Mouse (Mus musculus): Measurements from ENCODE around the gene Etv6. TPM values are rescaled to one million over a fixed set of nuclear protein-coding genes. Genes with fewer than 3 reads are reported as not detected.

The Etv6 gene
- polyA plus RNA-seq, 1 experiment from 2014 or later = 6.9 TPM

- H3K4me1 ChIP-seq (replicated peaks) = no peaks in the 10 kb centered on the region
- no peak for ATAC-seq
- H3K4me3 ChIP-seq (replicated peaks) = no peak overlapping the region
- WGBS = 63% methylated on average over 8 of the region's 8 CpGs
- no peaks in the 10 kb centered on the region for H3K9me3 ChIP-seq
- H3K27ac ChIP-seq = no peak overlapping the region
- H3K9ac ChIP-seq (replicated peaks) = no peak overlapping the region
- no peak overlapping the region for H3K4me2 ChIP-seq (replicated peaks)
- no peaks in the 10 kb centered on the region for H3K36me3 ChIP-seq
- H3K27me3 ChIP-seq = no peaks in the 10 kb centered on the region
Measured at GRCm38 (mm10) chr6:134165012-134165411, 129.5 kb downstream of the Etv6 start.

GRCm38 (mm10) chr6:134167963-134168362 lies 132.5 kb downstream of the Etv6 start:
- H3K27me3 ChIP-seq = no peaks in the 10 kb centered on the region
- no peak overlapping the region for H3K27ac ChIP-seq
- 82% methylated on average over 5 of the region's 5 CpGs for WGBS
- peaks cover 7% of the 10 kb centered on the region; the same call in 1 of the 2 replicates for H3K4me1 ChIP-seq (replicated peaks)
- H3K4me3 ChIP-seq (replicated peaks) = no peak overlapping the region
- H3K9me3 ChIP-seq = no peaks in the 10 kb centered on the region
- H3K36me3 ChIP-seq = no peaks in the 10 kb centered on the region
- H3K4me2 ChIP-seq (replicated peaks) = no peak overlapping the region
- no peak for ATAC-seq
- H3K9ac ChIP-seq (replicated peaks) = no peak overlapping the region

- no peak overlapping the region for H3K27ac ChIP-seq
- peaks cover 7% of the 10 kb centered on the region; the same call in 1 of the 2 replicates for H3K4me1 ChIP-seq (replicated peaks)
- no peak overlapping the region for H3K9ac ChIP-seq (replicated peaks)
- H3K27me3 ChIP-seq = no peaks in the 10 kb centered on the region
- no peak overlapping the region for H3K4me3 ChIP-seq (replicated peaks)
- ATAC-seq = no peak
- WGBS = 94% methylated on average over 11 of the region's 11 CpGs
- no peak overlapping the region for H3K4me2 ChIP-seq (replicated peaks)
- H3K36me3 ChIP-seq = no peaks in the 10 kb centered on the region
- no peaks in the 10 kb centered on the region for H3K9me3 ChIP-seq
Measured at GRCm38 (mm10) chr6:134168799-134169198, 133.3 kb downstream of the Etv6 start.

GRCm38 (mm10) chr6:134171235-134171634 lies 135.7 kb downstream of the Etv6 start:
- Histone ChIP-seq H3K9ac (replicated peaks) (no peak overlapping the region), H3K4me1 (replicated peaks) (peaks cover 10% of the 10 kb centered on the region), H3K4me3 (replicated peaks) (no peak overlapping the region), H3K36me3 (no peaks in the 10 kb centered on the region), H3K27me3 (no peaks in the 10 kb centered on the region), H3K4me2 (replicated peaks) (no peak overlapping the region), H3K9me3 (no peaks in the 10 kb centered on the region), H3K27ac (no peak overlapping the region)
- no peak; the same call in 1 of the 2 replicates for ATAC-seq
- 83% methylated on average over 1 of the region's 1 CpGs for WGBS

GRCm38 (mm10) chr6:134171906-134172728 lies 136.6 kb downstream of the Etv6 start:
- no peak overlapping the region for H3K4me2 ChIP-seq (replicated peaks)
- H3K27ac ChIP-seq = no peak overlapping the region
- H3K9me3 ChIP-seq = no peaks in the 10 kb centered on the region
- no peaks in the 10 kb centered on the region for H3K36me3 ChIP-seq
- no peak overlapping the region for H3K4me3 ChIP-seq (replicated peaks)
- H3K27me3 ChIP-seq = no peaks in the 10 kb centered on the region
- 93% methylated on average over 17 of the region's 17 CpGs for WGBS
- H3K9ac ChIP-seq (replicated peaks) = no peak overlapping the region
- peaks cover 10% of the 10 kb centered on the region for H3K4me1 ChIP-seq (replicated peaks)
- no peak for ATAC-seq

GRCm38 (mm10) chr6:134173439-134173838 lies 137.9 kb downstream of the Etv6 start:
- Histone ChIP-seq H3K9ac (replicated peaks) (no peak overlapping the region), H3K4me1 (replicated peaks) (peaks cover 10% of the 10 kb centered on the region), H3K4me3 (replicated peaks) (no peak overlapping the region), H3K4me2 (replicated peaks) (no peak overlapping the region), H3K27ac (no peak overlapping the region), H3K36me3 (no peaks in the 10 kb centered on the region), H3K9me3 (no peaks in the 10 kb centered on the region), H3K27me3 (no peaks in the 10 kb centered on the region)
- no peak for ATAC-seq
- 85% methylated on average over 6 of the region's 6 CpGs for WGBS

DNA sequence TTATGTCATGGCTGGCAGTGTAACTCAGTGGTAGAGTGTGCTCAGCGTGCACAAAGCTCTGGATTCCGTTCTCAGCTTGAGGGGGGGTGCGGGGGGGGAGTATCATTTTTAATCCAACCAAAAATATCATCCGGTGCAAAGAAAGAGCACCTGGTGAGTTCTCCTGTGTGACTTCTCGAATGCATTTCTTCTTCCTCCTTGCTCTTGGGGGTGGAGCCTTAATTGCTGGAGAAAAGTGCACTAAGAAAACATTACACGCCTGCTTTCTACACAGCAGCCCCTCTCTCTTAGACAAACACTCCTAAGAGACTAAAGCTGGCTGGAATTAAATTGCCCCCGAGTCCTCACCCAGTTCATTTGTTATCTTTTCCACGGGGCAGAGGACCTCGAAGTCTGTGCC lies 139.6 kb downstream of the Etv6 start:
- Histone ChIP-seq H3K27me3 (no peaks in the 10 kb centered on the region), H3K4me3 (replicated peaks) (no peak overlapping the region), H3K27ac (no peak overlapping the region), H3K9me3 (no peaks in the 10 kb centered on the region), H3K9ac (replicated peaks) (no peak overlapping the region), H3K4me1 (replicated peaks) (peaks cover 10% of the 10 kb centered on the region), H3K36me3 (no peaks in the 10 kb centered on the region), H3K4me2 (replicated peaks) (no peak overlapping the region)
- no peak for ATAC-seq
- WGBS = 64% methylated on average over 9 of the region's 9 CpGs

GRCm38 (mm10) chr6:134177196-134177595 lies 141.7 kb downstream of the Etv6 start:
- H3K27ac ChIP-seq = no peak overlapping the region
- H3K4me2 ChIP-seq (replicated peaks) = no peak overlapping the region
- H3K27me3 ChIP-seq = no peaks in the 10 kb centered on the region
- H3K9me3 ChIP-seq = no peaks in the 10 kb centered on the region
- no peaks in the 10 kb centered on the region for H3K36me3 ChIP-seq
- WGBS = 86% methylated on average over 5 of the region's 5 CpGs
- H3K4me1 ChIP-seq (replicated peaks) = peaks cover 3% of the 10 kb centered on the region
- H3K9ac ChIP-seq (replicated peaks) = no peak overlapping the region
- H3K4me3 ChIP-seq (replicated peaks) = no peak overlapping the region
- no peak for ATAC-seq

DNA sequence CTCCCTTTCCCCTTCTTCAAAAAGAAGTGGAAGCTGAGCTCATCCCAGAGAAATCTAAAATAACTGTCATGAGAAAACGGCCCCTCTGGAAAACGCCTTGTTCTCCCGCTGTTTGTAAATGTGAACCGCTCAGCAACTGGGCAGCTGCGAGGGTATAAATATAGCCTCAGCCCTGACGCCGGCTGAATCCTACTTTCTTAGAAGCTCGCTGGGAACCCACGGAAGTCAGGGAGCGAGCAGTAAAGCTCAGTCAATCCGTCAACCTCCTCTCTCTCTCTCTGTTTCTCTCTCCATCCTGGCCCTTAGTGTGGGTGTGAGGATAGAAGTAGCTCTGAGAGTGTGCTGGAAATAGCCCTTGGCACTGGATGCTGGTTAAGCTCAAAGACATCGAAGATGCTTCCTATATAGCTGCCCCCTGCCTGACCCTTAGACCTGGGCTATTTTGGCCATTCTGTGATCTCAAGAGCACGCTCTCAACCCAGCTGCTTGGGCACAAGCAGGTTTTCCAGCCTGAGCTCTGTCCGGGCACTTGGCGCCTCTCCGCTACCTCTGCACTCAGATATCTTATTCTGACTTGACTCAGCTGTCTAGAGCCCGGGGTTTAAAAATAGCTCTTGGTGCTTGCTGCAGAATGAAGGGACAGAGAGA lies 146.9 kb downstream of the Etv6 start:
- Histone ChIP-seq H3K4me1 (replicated peaks) (no peaks in the 10 kb centered on the region), H3K36me3 (no peaks in the 10 kb centered on the region), H3K9me3 (no peaks in the 10 kb centered on the region), H3K27ac (no peak overlapping the region), H3K4me2 (replicated peaks) (no peak overlapping the region), H3K27me3 (no peaks in the 10 kb centered on the region), H3K4me3 (replicated peaks) (no peak overlapping the region), H3K9ac (replicated peaks) (no peak overlapping the region)
- 87% methylated on average over 17 of the region's 17 CpGs for WGBS
- no peak for ATAC-seq

DNA sequence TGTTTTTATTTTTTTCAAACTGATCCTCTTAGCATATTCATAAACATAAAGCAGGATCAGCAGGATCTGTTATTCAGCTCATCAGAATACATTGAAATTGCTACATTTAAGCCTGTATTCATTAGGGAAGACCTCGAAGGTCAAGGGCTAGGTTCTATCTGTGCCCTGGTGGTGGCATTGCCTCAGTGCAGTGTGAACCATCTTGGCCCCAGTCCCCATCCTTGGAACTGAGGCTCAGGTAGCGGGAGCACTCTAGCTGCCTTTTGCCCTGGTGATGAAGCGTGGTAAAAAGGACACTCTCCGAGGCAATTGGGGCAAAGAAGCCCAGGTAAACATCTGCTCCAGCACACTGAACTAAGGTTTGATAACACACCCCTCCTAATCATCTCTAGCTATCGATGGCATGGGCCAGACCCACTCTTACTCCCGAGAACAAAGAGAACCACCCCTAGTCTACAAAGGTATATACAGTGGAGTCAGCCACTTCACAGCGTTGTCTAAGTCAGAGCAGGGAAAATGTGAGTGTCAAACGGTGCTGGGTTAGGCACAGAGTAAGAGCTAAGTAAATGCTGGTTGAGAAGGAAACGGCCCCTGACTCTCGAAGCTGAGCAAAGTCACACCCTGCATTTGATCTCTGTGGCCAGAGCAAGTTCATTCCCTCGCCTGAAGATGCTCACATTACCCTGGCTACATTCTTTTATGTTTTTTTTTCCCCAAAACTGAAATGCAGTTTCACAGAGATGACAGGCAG lies 148.3 kb downstream of the Etv6 start:
- no peak overlapping the region for H3K4me3 ChIP-seq (replicated peaks)
- no peaks in the 10 kb centered on the region for H3K9me3 ChIP-seq
- H3K27me3 ChIP-seq = no peaks in the 10 kb centered on the region
- no peak for ATAC-seq
- WGBS = 89% methylated on average over 11 of the region's 11 CpGs
- H3K9ac ChIP-seq (replicated peaks) = no peak overlapping the region
- peaks cover 8% of the 10 kb centered on the region for H3K4me1 ChIP-seq (replicated peaks)
- no peak overlapping the region for H3K4me2 ChIP-seq (replicated peaks)
- H3K27ac ChIP-seq = no peak overlapping the region
- H3K36me3 ChIP-seq = no peaks in the 10 kb centered on the region

GRCm38 (mm10) chr6:134186286-134186903 lies 150.9 kb downstream of the Etv6 start:
- Histone ChIP-seq H3K27me3 (no peaks in the 10 kb centered on the region), H3K27ac (no peak overlapping the region), H3K9me3 (no peaks in the 10 kb centered on the region), H3K4me2 (replicated peaks) (no peak overlapping the region), H3K9ac (replicated peaks) (no peak overlapping the region), H3K36me3 (no peaks in the 10 kb centered on the region), H3K4me1 (replicated peaks) (peaks cover 29% of the 10 kb centered on the region), H3K4me3 (replicated peaks) (no peak overlapping the region)
- ATAC-seq = no peak
- WGBS = 79% methylated on average over 6 of the region's 6 CpGs

DNA sequence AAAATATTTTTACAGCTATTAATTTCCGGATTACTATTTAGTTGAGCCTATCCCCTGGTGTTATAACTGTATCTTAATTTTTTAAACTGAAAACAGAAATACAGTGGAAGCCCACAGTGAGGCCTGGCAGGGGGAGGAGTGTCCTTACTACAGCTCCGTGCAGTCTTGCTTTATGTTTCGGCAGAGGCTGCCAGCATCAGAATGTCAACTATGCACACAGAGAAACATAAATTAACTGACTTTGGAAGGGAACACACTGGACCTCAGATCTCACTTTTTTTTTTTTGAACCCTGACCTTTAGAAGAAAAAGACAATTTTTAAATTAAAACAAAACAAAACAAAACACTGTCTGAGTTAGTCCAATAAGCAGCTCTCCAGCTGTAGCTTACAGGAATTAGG lies 153.2 kb downstream of the Etv6 start:
- no peak for ATAC-seq
- Histone ChIP-seq H3K4me1 (replicated peaks) (peaks cover 35% of the 10 kb centered on the region), H3K27me3 (no peaks in the 10 kb centered on the region), H3K9me3 (no peaks in the 10 kb centered on the region), H3K36me3 (no peaks in the 10 kb centered on the region), H3K4me2 (replicated peaks) (no peak overlapping the region), H3K4me3 (replicated peaks) (no peak overlapping the region), H3K9ac (replicated peaks) (no peak overlapping the region), H3K27ac (no peak overlapping the region)
- 47% methylated on average over 3 of the region's 3 CpGs for WGBS

Measured in midbrain, embryonic 13.5 days (tissue).